Mouse (Mus musculus) gastrocnemius, postnatal 14 days (tissue): ENCODE measurements around the gene Dera. TPM values are rescaled to one million over a fixed set of nuclear protein-coding genes. Genes with fewer than 3 reads are reported as not detected.
A peak's percentile ranks its signal among the peaks of the same experiment; 100 is the strongest.
"Not testable (repeated sequence)": the region's sequence is repeated elsewhere in the genome, so short reads cannot be mapped to it uniquely, and the experiment has no call there.

ENCODE experiments used
- DNase-seq: peaks from one replicate; pipeline ENCODE4 v3.0.0; 2021; ENCODE audit warnings: mixed read lengths
- intact Hi-C: fragments of 180-260 bp; cut with DNase I; formaldehyde crosslinking; loops from one replicate; pipeline ENCODE4 v1.15.1; 2025; ENCODE audit warnings: low total_unique reads
- long read RNA-seq, 2 experiments: library from polyadenylated mRNA; stranded (forward); transcript quantifications; one replicate each; pipeline ENCODE4 v2.0.0; 2021
- total RNA-seq, 2 experiments: library from RNA; stranded (reverse); gene quantifications; 2 replicates each; pipeline ENCODE4 v1.2.3; 2021

Gene Dera
- total RNA-seq: 10 to 100 TPM; 10.7 to 12.3 TPM
- long read RNA-seq, experiment 1, transcript Dera-201 (9 exons, 1,729 nt): major isoform, 8 of 9 reads
- long read RNA-seq, experiment 1, partial matches to known transcripts: 1 of 9 reads
- long read RNA-seq, experiment 1, other reads (novel, unspliced or antisense): 0 of 9 reads
- long read RNA-seq, experiment 2, transcript Dera-201 (9 exons, 1,729 nt): major isoform, 8 of 8 reads
- long read RNA-seq, experiment 2, partial matches to known transcripts: 0 of 8 reads
- long read RNA-seq, experiment 2, other reads (novel, unspliced or antisense): 0 of 8 reads

DNA sequence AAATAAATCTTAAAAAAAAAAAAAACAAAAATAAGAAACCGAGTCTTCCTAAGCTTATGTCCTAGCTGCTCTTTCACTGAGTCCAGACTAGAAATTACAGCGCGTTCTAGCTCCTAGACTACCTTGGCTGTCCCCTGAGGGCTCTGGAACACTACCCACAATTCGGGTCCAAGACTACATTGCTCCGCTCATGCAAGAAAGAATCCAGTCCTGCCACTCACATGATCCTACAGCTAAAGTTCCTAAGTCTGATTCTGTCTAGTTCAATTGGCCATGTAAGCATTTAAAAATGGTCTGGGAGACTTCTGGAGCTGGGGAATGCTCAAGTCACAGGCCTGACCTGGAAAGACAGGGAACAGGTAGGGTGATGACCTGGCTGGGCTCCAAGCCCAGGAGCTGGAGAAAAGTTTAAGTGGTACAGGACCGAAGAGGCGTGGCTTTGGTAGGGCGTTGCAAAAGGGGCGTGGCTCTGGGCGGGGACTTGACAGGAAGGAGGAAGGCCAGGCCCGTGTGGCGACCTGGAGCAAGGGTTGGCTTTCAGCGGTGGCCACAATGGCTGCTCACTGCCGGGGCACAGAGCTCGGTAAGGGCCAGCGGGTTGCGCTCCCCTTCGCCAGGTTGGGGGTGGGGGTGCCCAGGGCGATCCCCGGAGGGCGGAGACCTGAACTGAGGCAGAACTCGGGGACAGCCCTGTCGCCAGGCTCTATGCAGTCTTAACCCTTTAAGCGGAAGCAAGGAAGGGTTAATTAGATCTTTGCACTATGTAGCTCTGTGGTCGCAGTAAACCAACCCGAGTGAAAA lies at the start of gene Dera:
Gene Dera (plus strand): TSS at position 491 of the 801 bp plus-strand sequence.
- DNase-seq: peak; percentile 88
- intact Hi-C loops: no loop called here

DNA sequence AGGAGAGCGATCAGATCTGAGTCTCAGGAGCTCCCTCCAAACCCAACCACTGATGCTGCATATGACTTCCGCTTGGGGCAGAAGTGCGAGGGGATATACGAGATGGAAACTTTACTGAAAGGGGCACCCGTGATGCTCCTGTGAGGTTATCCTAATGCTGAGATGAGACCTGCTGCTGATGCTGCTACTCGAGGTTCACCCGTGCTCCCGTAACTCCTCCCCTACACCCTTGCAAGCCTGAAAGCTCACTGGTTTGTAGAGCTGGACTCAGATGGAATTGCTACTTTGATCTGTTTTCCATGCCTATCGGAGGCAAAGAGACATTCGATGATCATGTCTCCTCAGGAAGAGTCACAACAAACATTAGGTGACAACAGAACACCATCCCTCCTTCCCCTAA lies 48.1 kb upstream of the Dera start:
- no peak for DNase-seq
- intact Hi-C loops: no loop called here

- DNase-seq, intact Hi-C loops: not testable (repeated sequence)
Measured at GRCm38 (mm10) chr6:137708726-137709405, 45.5 kb upstream of the Dera start.

- DNase-seq: no peak
- intact Hi-C loops: loop anchor here (10.0 kb wide), 1 partner anchor 56 kb away; the partner anchor contains the start of gene Eps8
Measured at GRCm38 (mm10) chr6:137710179-137711037, 43.9 kb upstream of the Dera start.

GRCm38 (mm10) chr6:137712654-137713309 lies 41.6 kb upstream of the Dera start:
- DNase-seq: no peak
- intact Hi-C loops: loop anchor here (10.0 kb wide), 1 partner anchor 58 kb away; the partner anchor contains the start of gene Eps8

DNA sequence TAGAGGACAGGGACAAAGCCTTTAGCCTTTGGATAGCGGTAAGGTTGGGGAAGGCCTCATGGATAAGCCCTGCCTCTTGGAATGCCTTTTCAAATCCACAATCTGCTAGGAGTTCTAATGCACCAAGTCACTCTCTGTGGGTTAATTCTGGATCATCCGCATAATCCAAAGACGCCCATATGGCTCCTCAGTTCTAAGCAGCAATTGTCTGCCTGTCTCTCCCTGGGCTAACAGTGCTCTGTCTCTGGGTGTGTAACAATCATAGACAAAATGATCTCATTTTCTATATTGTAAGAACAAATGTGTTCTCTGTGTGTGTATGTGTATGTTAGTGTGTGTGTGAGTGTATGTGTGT lies 41.1 kb upstream of the Dera start:
- intact Hi-C loops: loop anchor here (10.0 kb wide), 1 partner anchor 58 kb away; the partner anchor contains the start of gene Eps8
- DNase-seq: no peak

DNA sequence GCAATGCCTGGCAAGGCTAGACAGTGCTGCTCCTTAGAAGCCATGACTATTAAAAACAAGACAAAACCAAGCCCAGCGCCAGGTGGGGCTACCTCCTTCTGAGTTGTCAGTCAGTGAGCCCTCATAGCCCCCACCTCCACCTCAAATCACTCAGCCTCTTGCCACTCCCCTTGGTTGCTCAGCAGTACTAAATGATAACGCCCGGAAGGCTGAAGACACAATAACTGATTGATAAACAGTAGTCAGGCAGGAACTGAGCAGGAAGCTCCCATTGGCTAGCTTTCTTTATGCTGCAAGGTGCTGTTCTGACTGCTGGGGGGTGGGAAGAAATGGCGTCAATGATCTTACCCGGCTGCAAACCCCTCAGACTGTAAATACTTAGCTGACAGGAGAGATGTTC lies 37.5 kb upstream of the Dera start:
- no peak for DNase-seq
- intact Hi-C loops: loop anchor here (10.0 kb wide), 1 partner anchor 62 kb away; the partner anchor contains the start of gene Eps8

- intact Hi-C loops: loop anchor here (10.0 kb wide), 2 partner anchors 308 to 518 kb away; no protein-coding TSS in a partner anchor
- no peak for DNase-seq
Measured at GRCm38 (mm10) chr6:137722220-137722931, 32.0 kb upstream of the Dera start.

DNA sequence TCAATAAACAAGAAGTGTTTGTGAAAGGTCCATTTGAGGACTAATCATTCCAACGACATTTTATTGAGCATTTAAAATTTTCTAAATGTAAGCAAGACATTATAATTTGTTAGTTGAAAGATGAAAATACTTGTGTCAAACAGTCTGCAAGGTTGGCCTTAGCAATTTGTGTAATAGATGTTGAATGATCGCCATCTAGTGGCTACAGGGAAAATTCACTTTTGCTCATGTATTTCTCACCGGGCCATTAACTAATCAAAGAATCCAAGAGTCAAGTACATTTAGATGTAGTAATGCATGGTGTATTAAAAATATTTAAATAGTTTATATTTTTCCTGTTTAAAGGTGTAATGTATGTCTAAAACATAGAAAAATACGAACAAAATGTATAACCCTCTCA lies 30.4 kb upstream of the Dera start:
- intact Hi-C loops: loop anchor here (2.0 to 10.0 kb wide), 3 partner anchors 269 to 519 kb away; no protein-coding TSS in a partner anchor
- no peak for DNase-seq

DNA sequence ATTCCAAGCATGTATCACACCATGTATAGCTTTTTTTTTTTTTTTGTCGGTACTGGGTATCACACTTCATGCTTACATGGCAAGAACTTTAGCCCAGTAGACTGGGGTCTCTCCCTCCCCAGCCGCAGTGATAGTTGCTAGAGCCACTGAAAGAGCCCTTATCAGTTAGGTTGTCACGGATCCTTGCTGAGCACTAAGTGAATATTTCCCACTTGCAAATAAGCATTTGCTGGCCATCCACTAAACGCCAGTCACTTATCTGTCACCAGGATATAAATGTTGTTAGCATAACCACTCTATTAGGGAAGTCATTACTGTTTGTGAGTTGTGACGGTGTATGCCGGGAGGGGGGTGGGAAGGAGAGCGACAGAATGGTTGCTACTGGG lies 19.9 kb upstream of the Dera start:
- intact Hi-C loops: no loop called here
- no peak for DNase-seq

- peak; percentile 96 for DNase-seq
- intact Hi-C loops: no loop called here
Measured at GRCm38 (mm10) chr6:137734846-137735609, 19.3 kb upstream of the Dera start, which contains the start of gene Strap. Gene Strap (plus strand): TSS chr6:137735078.

- DNase-seq: no peak
Measured at GRCm38 (mm10) chr6:137735671-137736238, 18.6 kb upstream of the Dera start.

DNA sequence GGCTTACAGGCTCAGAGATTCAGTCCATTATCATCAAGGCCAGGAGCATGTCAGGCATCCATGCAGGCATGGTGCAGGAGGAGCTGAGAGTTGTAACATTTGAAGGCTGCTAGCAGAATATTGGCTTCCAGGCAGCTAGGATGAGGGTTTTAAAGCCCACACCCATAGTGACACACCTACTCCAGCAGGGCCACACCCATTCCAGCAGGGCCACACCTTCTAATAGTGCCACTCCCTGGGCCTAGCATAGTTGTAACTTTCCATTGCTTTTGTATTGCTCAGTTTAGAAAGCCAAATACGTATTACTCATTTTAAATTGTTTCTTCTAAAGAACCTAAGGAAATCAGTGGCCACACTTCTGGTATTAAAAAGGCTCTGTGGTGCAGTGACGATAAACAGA lies 13.4 kb upstream of the Dera start:
- DNase-seq: no peak
- intact Hi-C loops: no loop called here

More at GRCm38 (mm10) chr6:137735671-137736238, 18.6 kb upstream of the Dera start:
- intact Hi-C loops: no loop called here

GRCm38 (mm10) chr6:137744700-137745099 lies 9.6 kb upstream of the Dera start:
- DNase-seq: no peak
- intact Hi-C loops: no loop called here

- no peak for DNase-seq
- intact Hi-C loops: no loop called here
Measured at GRCm38 (mm10) chr6:137747174-137747928, 7.0 kb upstream of the Dera start.
